Mouse (Mus musculus) CH12.LX (cell line): ENCODE data around the gene Arpc3. TPM values are rescaled to one million over a fixed set of nuclear protein-coding genes. Genes with fewer than 3 reads are reported as not detected.

ENCODE experiments used
- DNase-seq: peaks from one replicate; pipeline ENCODE4 v3.0.0-alpha.2; 2013; ENCODE audit errors: extremely low read depth
- H3K27ac ChIP-seq: 2 replicates; pipeline ENCODE4 v1.5.1; 2012; ENCODE audit warnings: low read depth, mild to moderate bottlenecking, control low read depth, moderate library complexity; ENCODE audit not compliant: insufficient read depth
- H3K27me3 ChIP-seq: replicated peaks from 2 replicates; pipeline ENCODE3; 2012; ENCODE audit warnings: inconsistent platforms
- H3K36me3 ChIP-seq, 2 experiments: replicated peaks in 1 of 2; 2 replicates each; pipeline versions ENCODE3 to v1.6.1; 2012; ENCODE audit warnings: inconsistent platforms in 1 of 2, low read length in 1 of 2, mild to moderate bottlenecking in 1 of 2, mixed read lengths in 1 of 2, moderate library complexity in 1 of 2; ENCODE audit not compliant: control insufficient read depth in 1 of 2, insufficient read depth in 1 of 2
- H3K4me1 ChIP-seq, 2 experiments: 2 replicates each; pipeline ENCODE4 v1.6.1; 2012; ENCODE audit warnings: inconsistent platforms in 1 of 2, moderate library complexity in 1 of 2; ENCODE audit not compliant: insufficient read depth in 2 of 2, control insufficient read depth in 1 of 2
- H3K4me2 ChIP-seq: 2 replicates; pipeline ENCODE4 v1.6.1; 2012; ENCODE audit warnings: low read depth, mild to moderate bottlenecking, control low read depth; ENCODE audit not compliant: poor library complexity, insufficient read depth, severe bottlenecking
- H3K4me3 ChIP-seq, 3 experiments: fragments of 150-350 bp in 1 of 3; sonication (generic) in 1 of 3; replicated peaks in 1 of 3; 2 replicates each; pipeline versions ENCODE3 to v1.5.1; 2011 to 2012; ENCODE audit warnings: low read depth in 2 of 3, low read length in 2 of 3, mild to moderate bottlenecking in 2 of 3, moderate library complexity in 2 of 3, control low read depth in 1 of 3, improper control_type of control experiment in 1 of 3, inconsistent platforms in 1 of 3, mixed read lengths in 1 of 3; ENCODE audit not compliant: poor library complexity in 1 of 3
- H3K79me2 ChIP-seq: replicated peaks from 2 replicates; pipeline ENCODE4 v1.6.1; 2012; ENCODE audit warnings: mild to moderate bottlenecking, moderate library complexity; ENCODE audit not compliant: control insufficient read depth, poor library complexity, insufficient read depth, severe bottlenecking; ENCODE audit errors: extremely low read depth
- H3K9ac ChIP-seq: 2 replicates; pipeline ENCODE4 v1.6.1; 2012; ENCODE audit warnings: low read depth, mild to moderate bottlenecking, control low read depth, moderate library complexity; ENCODE audit not compliant: insufficient read depth
- H3K9me3 ChIP-seq: replicated peaks from 2 replicates; pipeline ENCODE3; 2012; ENCODE audit warnings: low read length, inconsistent platforms, mixed read lengths
- BHLHE40 ChIP-seq: IDR thresholded peaks from 2 replicates; pipeline ENCODE4 v1.6.1; 2011; ENCODE audit warnings: mild to moderate bottlenecking, low read depth, low read length, improper control_type of control experiment
- CHD1 ChIP-seq: IDR thresholded peaks from 2 replicates; pipeline ENCODE4 v1.6.1; 2012; ENCODE audit warnings: low read depth, low read length, improper control_type of control experiment, inconsistent platforms
- ELF1 ChIP-seq: IDR thresholded peaks from 2 replicates; pipeline ENCODE4 v1.6.1; 2014; ENCODE audit warnings: low read depth, mild to moderate bottlenecking, inconsistent platforms, low read length, improper control_type of control experiment
- GABPA ChIP-seq: IDR thresholded peaks from 2 replicates; pipeline ENCODE4 v1.6.1; 2012; ENCODE audit warnings: low read depth, low read length, improper control_type of control experiment, inconsistent platforms; ENCODE audit not compliant: insufficient replicate concordance
- HCFC1 ChIP-seq: IDR thresholded peaks from 2 replicates; pipeline ENCODE4 v1.6.1; 2012; ENCODE audit warnings: low read depth, mild to moderate bottlenecking, inconsistent platforms, low read length, improper control_type of control experiment
- IRF4 ChIP-seq: IDR thresholded peaks from 2 replicates; pipeline ENCODE4 v1.6.1; 2014; ENCODE audit warnings: low read depth, mild to moderate bottlenecking, inconsistent platforms, low read length, improper control_type of control experiment
- JUN ChIP-seq: IDR thresholded peaks from 2 replicates; pipeline ENCODE4 v1.6.1; 2011; ENCODE audit warnings: low read depth, mild to moderate bottlenecking, low read length, improper control_type of control experiment, moderate library complexity; ENCODE audit not compliant: insufficient read depth
- JUND ChIP-seq: conservative IDR thresholded peaks from 2 replicates; pipeline ENCODE4 v1.6.1; 2011; ENCODE audit warnings: low read depth, low read length, improper control_type of control experiment
- KAT2A ChIP-seq: IDR thresholded peaks from 2 replicates; pipeline ENCODE4 v1.6.1; 2012; ENCODE audit warnings: low read length, improper control_type of control experiment, inconsistent platforms; ENCODE audit not compliant: insufficient replicate concordance
- MEF2A ChIP-seq: IDR thresholded peaks from 2 replicates; pipeline ENCODE4 v1.6.1; 2014; ENCODE audit warnings: low read depth, mild to moderate bottlenecking, inconsistent platforms, low read length, improper control_type of control experiment, borderline replicate concordance
- NRF1 ChIP-seq: IDR thresholded peaks from 2 replicates; pipeline ENCODE4 v1.6.1; 2014; ENCODE audit warnings: low read depth, mild to moderate bottlenecking, inconsistent platforms, low read length, improper control_type of control experiment, moderate library complexity
- PAX5 ChIP-seq: IDR thresholded peaks from 2 replicates; pipeline ENCODE4 v1.6.1; 2012; ENCODE audit warnings: low read length, inconsistent platforms, mixed read lengths
- POLR2A ChIP-seq: IDR thresholded peaks from 2 replicates; pipeline ENCODE4 v1.6.1; 2011; ENCODE audit warnings: low read depth, mild to moderate bottlenecking, improper control_type of control experiment, low read length
- POLR2AphosphoS2 ChIP-seq: IDR thresholded peaks from 2 replicates; pipeline ENCODE4 v1.6.1; 2011; ENCODE audit warnings: low read depth, low read length, improper control_type of control experiment
- RCOR1 ChIP-seq: conservative IDR thresholded peaks from 2 replicates; pipeline ENCODE4 v1.6.1; 2012; ENCODE audit warnings: low read depth, mild to moderate bottlenecking, inconsistent platforms, low read length, improper control_type of control experiment
- SIN3A ChIP-seq: IDR thresholded peaks from 2 replicates; pipeline ENCODE4 v1.6.1; 2012; ENCODE audit warnings: low read length, improper control_type of control experiment, inconsistent platforms
- TCF12 ChIP-seq: IDR thresholded peaks from 2 replicates; pipeline ENCODE4 v1.6.1; 2014; ENCODE audit warnings: low read depth, mild to moderate bottlenecking, inconsistent platforms, low read length, improper control_type of control experiment
- USF1 ChIP-seq: IDR thresholded peaks from 2 replicates; pipeline ENCODE4 v1.6.1; 2014; ENCODE audit warnings: low read depth, mild to moderate bottlenecking, inconsistent platforms, low read length, improper control_type of control experiment
- USF2 ChIP-seq: conservative IDR thresholded peaks from 2 replicates; pipeline ENCODE4 v1.6.1; 2011; ENCODE audit warnings: low read depth, low read length, improper control_type of control experiment
- ZC3H11A ChIP-seq: IDR thresholded peaks from 2 replicates; pipeline ENCODE4 v1.6.1; 2012; ENCODE audit warnings: low read depth, mild to moderate bottlenecking, inconsistent platforms, low read length, improper control_type of control experiment
- ZNF384 ChIP-seq: IDR thresholded peaks from 2 replicates; pipeline ENCODE4 v1.6.1; 2012; ENCODE audit warnings: low read depth, low read length, improper control_type of control experiment, inconsistent platforms
- dilution Hi-C: fragments of 300-500 bp; cut with MboI; formaldehyde crosslinking; loops from 2 replicates; pipeline ENCODE4 v1.14.3; 2020; ENCODE audit warnings: low sequenced_read_pairs; ENCODE audit not compliant: extremely low pct_unique_long_range_greater_than_20kb, extremely low pct_ligation_motif_present
- in situ Hi-C: fragments of 300-500 bp; cut with MboI; formaldehyde crosslinking; loops from 3 replicates; pipeline ENCODE4 v1.14.3; 2019; ENCODE audit warnings: low sequenced_read_pairs, low pct_ligation_motif_present, low pct_unique_long_range_greater_than_20kb, mixed read lengths
- polyA plus RNA-seq: library from polyadenylated mRNA; unstranded; fragments of >175 nt; gene quantifications from 2 replicates; pipeline ENCODE4 v1.2.1, GENCODE M21; 2012; ENCODE audit warnings: low read depth; ENCODE audit not compliant: insufficient read length
- total RNA-seq, 2 experiments: library from RNA; depleted of rRNA; stranded (reverse); fragments of 300-350 nt in 1 of 2; fragments of >200 nt in 1 of 2; gene quantifications; 2 replicates each; pipeline ENCODE4 v1.2.3; 2012 to 2014

Arpc3 gene
- total and polyA plus RNA-seq, 3 experiments: 256 to 543 (median 297) TPM

DNA sequence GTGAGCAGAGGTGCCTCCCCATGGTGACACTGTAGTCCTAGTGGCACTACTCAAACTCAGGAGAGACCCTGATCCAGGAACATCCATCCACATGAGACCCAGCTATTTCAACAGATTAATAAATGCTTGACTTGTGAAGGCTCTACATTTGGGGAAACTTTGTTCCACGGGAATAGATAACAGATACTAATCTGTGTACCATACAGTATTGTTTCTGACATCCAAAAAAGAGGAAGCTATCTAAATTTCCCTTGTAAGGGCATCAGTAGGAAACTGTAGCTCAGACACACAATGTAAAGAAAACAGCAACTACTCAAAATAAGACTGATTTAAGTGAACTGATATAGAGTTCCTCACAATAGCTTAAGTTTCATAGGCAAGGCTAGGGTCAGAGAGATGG is 48.8 kb upstream of the Arpc3 start:
- in situ Hi-C loops (no loop called here), dilution Hi-C loops (no loop called here)
- H3K9ac ChIP-seq: no peak overlapping the region
- no peak overlapping the region for H3K27ac ChIP-seq
- no peak overlapping the region for H3K4me3 ChIP-seq
- H3K9me3 ChIP-seq: peaks cover 12% of the 10 kb centered on the region
- TF ChIP-seq HCFC1 (no peak), PAX5 (no peak), RCOR1 (no peak), GABPA (no peak), SIN3A (no peak), POLR2A (no peak), POLR2AphosphoS2 (no peak), NRF1 (no peak), JUN (no peak), JUND (no peak), TCF12 (no peak), KAT2A (no peak), IRF4 (no peak)
- no peaks in the 10 kb centered on the region for H3K4me1 ChIP-seq
- H3K27me3 ChIP-seq: no peaks in the 10 kb centered on the region
- H3K4me2 ChIP-seq: no peak overlapping the region
- no peaks in the 10 kb centered on the region for H3K79me2 ChIP-seq
- no peak for DNase-seq
- peaks cover 6 to 51% of the 10 kb centered on the region in 2 experiments for H3K36me3 ChIP-seq

DNA sequence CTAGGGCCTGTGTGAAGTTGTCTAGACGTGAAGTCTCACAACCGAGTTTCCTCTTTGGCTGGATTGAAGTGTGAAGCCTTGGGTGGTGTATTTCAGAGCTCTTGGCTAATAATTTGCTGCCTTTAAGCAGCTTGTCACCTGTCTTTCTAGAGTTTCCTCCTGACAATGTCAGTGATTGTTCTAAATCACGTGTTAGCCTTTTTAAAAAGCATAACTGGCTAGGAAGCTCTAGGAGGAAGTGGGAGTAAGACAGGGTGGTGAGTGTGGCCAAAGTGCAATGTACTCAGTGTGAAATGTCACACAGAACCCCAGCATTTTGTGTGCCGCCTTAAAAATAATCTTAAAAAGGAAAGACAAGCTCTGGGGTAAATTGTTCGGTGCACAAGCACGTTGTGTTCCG is 47.9 kb upstream of the Arpc3 start:
- Histone ChIP-seq H3K4me1 (no peaks in the 10 kb centered on the region), H3K27me3 (no peaks in the 10 kb centered on the region), H3K9ac (no peak overlapping the region), H3K4me2 (no peak overlapping the region), H3K27ac (no peak overlapping the region), H3K4me3 (no peak overlapping the region), H3K36me3 (peaks cover 4 to 51% of the 10 kb centered on the region in 2 experiments), H3K9me3 (peaks cover 12% of the 10 kb centered on the region), H3K79me2 (no peaks in the 10 kb centered on the region)
- DNase-seq: no peak
- TF ChIP-seq NRF1 (no peak), KAT2A (no peak), USF2 (no peak), BHLHE40 (no peak), USF1 (no peak), POLR2AphosphoS2 (no peak), ZC3H11A (no peak), ELF1 (no peak), CHD1 (no peak), TCF12 (no peak), ZNF384 (no peak), JUND (no peak), MEF2A (no peak), HCFC1 (no peak)
- in situ Hi-C loops (no loop called here), dilution Hi-C loops (no loop called here)
